Mouse (Mus musculus): ENCODE data around the gene Ahcy. TPM values are rescaled to one million over a fixed set of nuclear protein-coding genes. Genes with fewer than 3 reads are reported as not detected.

Ahcy gene
- polyA plus RNA-seq, 1 experiment from 2014 or later: 85.6 TPM

DNA sequence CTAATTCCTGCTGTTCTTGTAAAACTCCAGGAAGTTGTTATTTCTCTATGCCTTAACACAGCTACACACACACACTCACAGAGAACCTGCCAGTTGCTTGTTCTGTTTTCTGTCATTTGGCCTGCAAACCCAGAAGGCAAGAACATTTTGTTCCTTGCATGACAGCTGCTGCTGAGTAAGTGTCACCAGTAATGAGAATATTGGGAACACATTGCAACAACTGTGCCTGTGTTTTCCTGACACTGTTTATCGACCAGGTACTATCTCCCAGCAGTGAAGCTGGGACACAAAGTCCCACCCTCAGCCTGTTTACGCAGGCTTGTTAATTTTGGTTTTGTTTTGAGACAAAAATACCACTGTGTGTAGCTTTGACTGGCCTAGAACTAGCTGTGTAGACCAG is 21.6 kb downstream of the Ahcy start:
- Histone ChIP-seq H3K9ac (no peak overlapping the region), H3K27ac (ENCODE audit: low read depth) (no peak overlapping the region), H3K36me3 (ENCODE audit: insufficient read depth) (no peaks in the 10 kb centered on the region), H3K4me2 (no peak overlapping the region), H3K4me1 (ENCODE audit: insufficient read depth) (peaks cover 9% of the 10 kb centered on the region; the same call in 1 of the 2 replicates), H3K4me3 (ENCODE audit: low read depth, low read length) (no peak overlapping the region), H3K27me3 (ENCODE audit: insufficient read depth, low read length) (no peaks in the 10 kb centered on the region), H3K9me3 (ENCODE audit: low read depth, low read length) (no peaks in the 10 kb centered on the region)
- no peak for TF ChIP-seq CTCF (IDR thresholded peaks at IDR 0.05; ENCODE audit: low read depth)
- ATAC-seq (ENCODE audit: insufficient read depth) (no peak), DNase-seq (no peak)
- WGBS: 75% methylated on average over 2 of the region's 2 CpGs

DNA sequence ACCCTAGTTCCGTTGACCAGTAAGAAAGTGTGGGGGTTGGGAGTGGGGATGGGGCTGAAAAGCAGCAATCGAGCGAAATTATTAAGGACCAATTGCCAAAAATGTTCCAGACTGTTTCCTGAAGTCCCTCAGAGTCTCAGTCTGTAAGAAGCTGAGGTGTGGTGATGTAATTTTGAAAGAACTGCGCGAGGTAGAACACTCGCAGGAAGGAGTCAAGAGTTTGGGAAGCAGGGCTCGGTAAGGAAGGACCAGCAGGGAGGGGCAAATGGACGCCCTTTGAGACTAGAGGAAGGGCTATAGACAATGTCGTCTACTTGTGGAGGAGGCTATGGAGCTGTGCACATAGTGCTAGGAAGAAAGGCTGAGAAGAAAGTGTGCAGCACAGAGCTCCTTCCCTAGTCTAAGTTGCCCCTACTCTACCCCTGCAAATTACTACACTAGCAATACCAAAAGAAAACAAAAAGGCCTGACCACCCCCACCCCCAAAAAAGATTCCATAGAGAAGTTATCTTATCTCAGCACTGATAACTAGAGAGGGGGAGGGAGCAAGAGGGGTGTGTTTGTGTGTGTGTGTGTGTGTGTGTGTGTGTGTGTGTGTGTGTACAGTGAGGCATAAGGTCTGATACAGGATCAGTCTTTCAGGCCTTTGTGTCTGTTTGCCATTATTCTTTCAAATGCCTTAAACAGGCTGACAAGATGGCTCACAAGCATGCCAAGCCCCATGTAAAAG is 22.5 kb downstream of the Ahcy start:
- peak; percentile 49 for DNase-seq
- H3K4me3 ChIP-seq (ENCODE audit: low read depth, low read length): peak overlapping the region; percentile 49
- WGBS: 16% methylated on average over 9 of the region's 9 CpGs
- peaks cover 9% of the 10 kb centered on the region; the same call in 1 of the 2 replicates for H3K4me1 ChIP-seq (ENCODE audit: insufficient read depth)
- TF ChIP-seq CTCF (IDR thresholded peaks at IDR 0.05; ENCODE audit: low read depth): no peak
- no peaks in the 10 kb centered on the region for H3K27me3 ChIP-seq (ENCODE audit: insufficient read depth, low read length)
- no peak for ATAC-seq (ENCODE audit: insufficient read depth)
- peak overlapping the region; percentile 84 for H3K4me2 ChIP-seq
- peak overlapping the region; percentile 83 for H3K27ac ChIP-seq (ENCODE audit: low read depth)
- peak overlapping the region; percentile 41 for H3K9ac ChIP-seq
- H3K9me3 ChIP-seq (ENCODE audit: low read depth, low read length): no peaks in the 10 kb centered on the region
- no peaks in the 10 kb centered on the region for H3K36me3 ChIP-seq (ENCODE audit: insufficient read depth)

DNA sequence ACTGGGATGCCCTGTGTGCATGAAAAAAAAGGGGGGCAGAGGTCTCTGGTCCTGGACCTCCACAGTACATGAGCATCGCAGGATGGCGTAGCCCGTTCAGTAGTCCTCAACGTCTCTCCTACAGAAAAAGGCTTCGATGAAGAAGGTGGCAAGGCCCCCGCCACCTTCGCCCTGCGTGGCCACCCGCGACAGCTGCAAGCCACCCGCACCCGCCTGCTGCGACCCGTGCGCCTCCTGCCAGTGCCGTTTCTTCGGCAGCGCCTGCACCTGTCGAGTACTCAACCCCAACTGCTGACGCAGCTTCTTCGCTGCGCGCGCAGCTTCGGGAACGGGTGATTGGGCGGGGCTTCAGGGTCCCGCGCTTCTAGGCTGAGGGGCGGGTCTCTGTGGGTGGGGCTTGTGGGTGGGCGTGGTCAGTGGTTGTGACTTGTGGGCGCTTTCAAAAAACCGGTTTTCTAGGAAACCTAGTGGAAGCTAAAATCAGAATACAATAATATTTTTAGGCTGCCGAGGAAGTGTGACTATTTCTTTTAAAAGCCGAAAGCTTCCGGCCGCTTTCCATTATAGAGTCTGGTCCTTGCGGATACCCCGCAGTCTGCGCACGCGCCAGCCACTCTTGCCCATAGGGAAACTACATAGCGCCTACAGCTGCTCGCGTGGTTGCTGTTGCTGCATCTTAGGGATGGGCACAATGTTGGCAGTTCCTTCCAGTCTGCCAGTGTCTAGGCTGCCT is 23.6 kb downstream of the Ahcy start:
- H3K4me1 ChIP-seq (ENCODE audit: insufficient read depth): peaks cover 9% of the 10 kb centered on the region; the same call in 1 of the 2 replicates
- no peaks in the 10 kb centered on the region for H3K9me3 ChIP-seq (ENCODE audit: low read depth, low read length)
- H3K27ac ChIP-seq (ENCODE audit: low read depth): peak overlapping the region; percentile 83
- TF ChIP-seq CTCF (IDR thresholded peaks at IDR 0.05; ENCODE audit: low read depth): no peak
- WGBS: under 1% methylated on average over 45 of the region's 45 CpGs
- no peaks in the 10 kb centered on the region for H3K27me3 ChIP-seq (ENCODE audit: insufficient read depth, low read length)
- peak overlapping the region; percentile 84 for H3K4me2 ChIP-seq
- ATAC-seq (ENCODE audit: insufficient read depth) (peak; percentile 94), DNase-seq (peak; percentile 99)
- H3K36me3 ChIP-seq (ENCODE audit: insufficient read depth): no peaks in the 10 kb centered on the region
- H3K4me3 ChIP-seq (ENCODE audit: low read depth, low read length): peak overlapping the region; percentile 49
- peak overlapping the region; percentile 49 for H3K9ac ChIP-seq

DNA sequence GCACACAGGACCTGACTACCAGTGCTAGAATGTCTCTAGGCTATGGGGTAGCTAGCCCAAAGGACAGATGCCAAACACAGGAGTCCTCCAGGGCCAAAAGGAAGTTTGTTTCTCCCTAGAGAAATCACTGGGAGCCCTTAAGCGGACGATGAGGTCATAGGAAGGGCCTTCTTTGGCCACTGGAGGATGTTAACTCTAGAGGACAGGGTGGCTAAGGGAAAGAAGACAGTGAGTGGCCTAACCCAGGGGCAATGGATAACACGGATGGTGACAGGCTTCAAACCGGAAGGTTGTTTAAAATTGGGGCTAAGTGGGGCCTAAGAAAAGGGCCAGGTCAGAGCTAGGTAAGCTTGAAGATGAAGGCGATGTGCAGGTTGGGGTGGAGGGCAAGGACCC is 24.2 kb downstream of the Ahcy start:
- peaks cover 9% of the 10 kb centered on the region; the same call in 1 of the 2 replicates for H3K4me1 ChIP-seq (ENCODE audit: insufficient read depth)
- ATAC-seq (ENCODE audit: insufficient read depth) (peak; percentile 26; the same call in 1 of the 2 replicates), DNase-seq (peak; percentile 28)
- H3K9ac ChIP-seq: peak overlapping the region; percentile 49
- H3K27me3 ChIP-seq (ENCODE audit: insufficient read depth, low read length): no peaks in the 10 kb centered on the region
- no peak for TF ChIP-seq CTCF (IDR thresholded peaks at IDR 0.05; ENCODE audit: low read depth)
- H3K36me3 ChIP-seq (ENCODE audit: insufficient read depth): no peaks in the 10 kb centered on the region
- peak overlapping the region; percentile 74 for H3K27ac ChIP-seq (ENCODE audit: low read depth)
- WGBS: 17% methylated on average over 5 of the region's 5 CpGs
- peak overlapping the region; percentile 49 for H3K4me3 ChIP-seq (ENCODE audit: low read depth, low read length)
- no peaks in the 10 kb centered on the region for H3K9me3 ChIP-seq (ENCODE audit: low read depth, low read length)
- H3K4me2 ChIP-seq: peak overlapping the region; percentile 84

DNA sequence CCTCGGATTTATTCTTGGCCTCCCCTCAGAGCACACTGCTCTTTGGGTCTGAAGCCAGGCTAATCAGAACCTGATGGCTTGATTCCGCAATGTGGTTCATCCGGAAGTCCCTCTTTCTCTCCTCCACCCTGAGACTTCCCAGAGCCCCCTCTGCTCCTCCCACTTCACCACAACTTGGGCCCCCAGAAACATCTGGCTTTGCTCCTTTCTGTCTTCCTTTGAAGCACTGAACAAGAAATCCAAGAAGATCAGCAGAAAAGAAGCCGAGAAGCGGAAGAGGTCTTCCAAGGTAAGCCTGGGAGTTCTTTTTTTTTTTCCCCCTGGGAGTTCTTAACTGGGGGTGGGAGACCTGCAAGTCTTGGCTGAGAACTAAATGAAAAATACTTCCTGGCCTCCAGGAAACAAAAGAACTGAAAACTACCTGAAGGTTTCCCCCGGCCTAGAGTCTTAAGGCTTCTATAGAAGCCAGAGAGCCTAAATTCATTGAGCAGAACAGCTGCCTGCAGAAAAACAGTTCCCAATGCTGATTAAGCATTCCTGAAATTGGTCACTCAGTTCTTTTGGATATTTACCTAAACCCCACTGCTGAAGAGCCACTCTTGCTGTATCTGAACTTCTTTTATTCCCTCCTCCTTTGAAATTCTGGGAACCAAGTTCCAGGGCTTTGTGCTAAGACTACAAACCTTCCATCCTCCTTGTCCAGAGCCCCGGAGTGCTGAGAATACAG is 26.7 kb downstream of the Ahcy start:
- peaks cover 9% of the 10 kb centered on the region; the same call in 1 of the 2 replicates for H3K4me1 ChIP-seq (ENCODE audit: insufficient read depth)
- H3K4me2 ChIP-seq: no peak overlapping the region
- H3K4me3 ChIP-seq (ENCODE audit: low read depth, low read length): no peak overlapping the region
- H3K9me3 ChIP-seq (ENCODE audit: low read depth, low read length): no peaks in the 10 kb centered on the region
- DNase-seq: no peak
- no peak for TF ChIP-seq CTCF (IDR thresholded peaks at IDR 0.05; ENCODE audit: low read depth)
- no peak overlapping the region for H3K27ac ChIP-seq (ENCODE audit: low read depth)
- no peak for ATAC-seq (ENCODE audit: insufficient read depth)
- no peak overlapping the region for H3K9ac ChIP-seq
- 62% methylated on average over 7 of the region's 7 CpGs for WGBS
- H3K27me3 ChIP-seq (ENCODE audit: insufficient read depth, low read length): no peaks in the 10 kb centered on the region
- no peaks in the 10 kb centered on the region for H3K36me3 ChIP-seq (ENCODE audit: insufficient read depth)

DNA sequence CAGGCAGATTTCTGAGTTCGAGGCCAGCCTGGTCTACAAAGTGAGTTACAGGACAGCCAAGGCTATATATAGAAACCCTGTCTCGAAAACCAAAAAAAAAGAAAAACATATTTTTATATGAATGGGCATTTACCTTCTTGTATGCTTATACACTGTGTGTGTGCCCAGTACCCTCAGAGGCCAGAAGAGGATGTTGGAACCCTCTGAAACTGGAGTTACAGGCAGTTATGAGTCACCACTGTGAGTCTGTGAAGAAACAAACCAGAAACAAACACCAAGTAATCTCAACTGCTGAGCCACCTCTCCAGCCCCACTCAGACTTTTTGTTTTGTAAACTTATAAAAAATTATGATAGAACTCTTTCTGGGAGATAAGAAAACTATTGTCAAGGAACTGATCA is 27.5 kb downstream of the Ahcy start:
- no peak for TF ChIP-seq CTCF (IDR thresholded peaks at IDR 0.05; ENCODE audit: low read depth)
- H3K4me3 ChIP-seq (ENCODE audit: low read depth, low read length): no peak overlapping the region
- H3K36me3 ChIP-seq (ENCODE audit: insufficient read depth): no peaks in the 10 kb centered on the region
- peaks cover 7% of the 10 kb centered on the region; the same call in 1 of the 2 replicates for H3K4me1 ChIP-seq (ENCODE audit: insufficient read depth)
- no peak overlapping the region for H3K9ac ChIP-seq
- H3K27me3 ChIP-seq (ENCODE audit: insufficient read depth, low read length): no peaks in the 10 kb centered on the region
- H3K27ac ChIP-seq (ENCODE audit: low read depth): no peak overlapping the region
- H3K9me3 ChIP-seq (ENCODE audit: low read depth, low read length): no peaks in the 10 kb centered on the region
- DNase-seq: no peak
- 82% methylated on average over 2 of the region's 2 CpGs for WGBS
- H3K4me2 ChIP-seq: no peak overlapping the region
- ATAC-seq (ENCODE audit: insufficient read depth): no peak

Data from lung, embryonic 14.5 days (tissue).